Mouse (Mus musculus): ENCODE data around the gene Spaca6. TPM values are rescaled to one million over a fixed set of nuclear protein-coding genes. Genes with fewer than 3 reads are reported as not detected.

The Spaca6 gene
- polyA plus RNA-seq, 1 experiment: 56.7 TPM

DNA sequence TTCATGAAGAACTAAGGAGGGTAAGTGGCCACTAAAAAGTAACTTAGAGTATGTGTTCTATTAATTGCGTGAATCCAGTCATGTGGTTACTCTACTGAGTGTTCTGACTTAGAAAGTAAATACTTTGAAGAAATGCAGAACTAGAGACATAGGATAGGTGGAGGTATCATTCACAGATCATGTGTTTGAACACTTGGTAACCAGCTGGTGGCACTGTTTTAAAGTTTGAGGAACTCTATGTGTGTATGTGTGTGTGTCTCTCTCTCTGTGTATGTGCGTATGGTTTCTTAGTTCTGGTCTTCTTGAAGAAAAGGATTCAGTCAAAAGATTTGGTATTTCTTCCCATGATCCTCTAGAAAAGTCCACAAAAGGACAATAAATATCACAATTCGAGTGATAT lies 33.2 kb downstream of the Spaca6 start:
- 71% methylated on average over 3 of the region's 3 CpGs for WGBS

GRCm38 (mm10) chr17:17862360-17862759 lies 35.4 kb downstream of the Spaca6 start:
- TF ChIP-seq POLR2A (IDR thresholded peaks at IDR 0.05; ENCODE audit: borderline replicate concordance, extremely low read depth, low read depth, low read length): no peak
- no peak for TF ChIP-seq CTCF (IDR thresholded peaks at IDR 0.05; ENCODE audit: insufficient read depth, low read length)
- Histone ChIP-seq H3K4me1 (ENCODE audit: control insufficient read depth, insufficient read depth, low read length) (no peaks in the 10 kb centered on the region), H3K4me3 (replicated peaks; ENCODE audit: extremely low read depth, low read depth, low read length) (no peak overlapping the region)
- WGBS: 15% methylated on average over 1 of the region's 1 CpGs
- DNase-seq: no peak

More for the DNA sequence above, 33.2 kb downstream of the Spaca6 start:
- no peak for DNase-seq
- H3K4me3 ChIP-seq (replicated peaks; ENCODE audit: extremely low read depth, low read depth, low read length): no peak overlapping the region
- TF ChIP-seq POLR2A (IDR thresholded peaks at IDR 0.05; ENCODE audit: borderline replicate concordance, extremely low read depth, low read depth, low read length) (no peak), CTCF (IDR thresholded peaks at IDR 0.05; ENCODE audit: insufficient read depth, low read length) (no peak)
- no peaks in the 10 kb centered on the region for H3K4me1 ChIP-seq (ENCODE audit: control insufficient read depth, insufficient read depth, low read length)

GRCm38 (mm10) chr17:17865168-17865567 lies 38.2 kb downstream of the Spaca6 start:
- peaks cover 2% of the 10 kb centered on the region; the same call in 1 of the 2 replicates for H3K4me1 ChIP-seq (ENCODE audit: control insufficient read depth, insufficient read depth, low read length)
- DNase-seq: no peak
- WGBS: 54% methylated on average over 2 of the region's 2 CpGs
- TF ChIP-seq CTCF (IDR thresholded peaks at IDR 0.05; ENCODE audit: insufficient read depth, low read length) (no peak), POLR2A (IDR thresholded peaks at IDR 0.05; ENCODE audit: borderline replicate concordance, extremely low read depth, low read depth, low read length) (no peak)
- H3K4me3 ChIP-seq (replicated peaks; ENCODE audit: extremely low read depth, low read depth, low read length): no peak overlapping the region

DNA sequence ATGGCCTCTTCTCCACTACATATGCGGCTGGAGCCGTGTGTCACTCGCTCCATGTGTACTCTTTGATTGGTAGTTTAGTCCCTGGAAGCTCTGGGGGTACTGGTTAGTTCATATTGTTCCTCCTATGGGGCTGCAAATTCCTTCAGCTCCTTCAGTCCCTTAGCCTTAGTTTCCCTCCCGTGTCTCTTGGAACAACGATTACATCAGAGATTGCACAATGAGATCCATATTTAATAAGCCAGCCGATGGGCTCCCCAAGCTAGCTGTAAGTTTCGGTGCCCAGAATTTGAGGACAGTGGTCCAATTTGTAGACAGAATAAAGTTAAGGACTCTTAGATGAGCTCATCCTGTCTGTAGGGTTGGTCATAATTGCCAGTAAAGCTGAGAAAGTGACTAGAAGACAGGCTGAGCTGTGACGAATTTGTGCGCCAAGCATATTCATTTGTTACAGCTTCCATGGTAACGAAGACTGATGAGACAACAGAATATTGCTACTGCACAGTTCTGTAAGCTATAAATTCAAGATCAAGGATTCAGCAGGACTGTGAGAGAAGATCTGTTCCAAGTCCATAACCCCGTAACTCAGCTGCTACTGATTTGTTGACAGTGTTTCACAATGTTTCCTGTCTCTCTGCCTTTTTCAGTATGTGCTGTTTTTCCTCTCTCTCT lies 40.0 kb downstream of the Spaca6 start:
- Histone ChIP-seq H3K4me1 (ENCODE audit: control insufficient read depth, insufficient read depth, low read length) (peaks cover 2% of the 10 kb centered on the region; the same call in 1 of the 2 replicates), H3K4me3 (replicated peaks; ENCODE audit: extremely low read depth, low read depth, low read length) (no peak overlapping the region)
- DNase-seq: no peak
- TF ChIP-seq CTCF (IDR thresholded peaks at IDR 0.05; ENCODE audit: insufficient read depth, low read length) (no peak), POLR2A (IDR thresholded peaks at IDR 0.05; ENCODE audit: borderline replicate concordance, extremely low read depth, low read depth, low read length) (no peak)
- 69% methylated on average over 11 of the region's 11 CpGs for WGBS

GRCm38 (mm10) chr17:17870892-17871550 lies 44.1 kb downstream of the Spaca6 start:
- WGBS: 68% methylated on average over 2 of the region's 2 CpGs
- TF ChIP-seq CTCF (IDR thresholded peaks at IDR 0.05; ENCODE audit: insufficient read depth, low read length): no peak
- TF ChIP-seq POLR2A (IDR thresholded peaks at IDR 0.05; ENCODE audit: borderline replicate concordance, extremely low read depth, low read depth, low read length): no peak
- no peak for DNase-seq
- Histone ChIP-seq H3K4me3 (replicated peaks; ENCODE audit: extremely low read depth, low read depth, low read length) (no peak overlapping the region), H3K4me1 (ENCODE audit: control insufficient read depth, insufficient read depth, low read length) (peaks cover 2% of the 10 kb centered on the region; the same call in 1 of the 2 replicates)

DNA sequence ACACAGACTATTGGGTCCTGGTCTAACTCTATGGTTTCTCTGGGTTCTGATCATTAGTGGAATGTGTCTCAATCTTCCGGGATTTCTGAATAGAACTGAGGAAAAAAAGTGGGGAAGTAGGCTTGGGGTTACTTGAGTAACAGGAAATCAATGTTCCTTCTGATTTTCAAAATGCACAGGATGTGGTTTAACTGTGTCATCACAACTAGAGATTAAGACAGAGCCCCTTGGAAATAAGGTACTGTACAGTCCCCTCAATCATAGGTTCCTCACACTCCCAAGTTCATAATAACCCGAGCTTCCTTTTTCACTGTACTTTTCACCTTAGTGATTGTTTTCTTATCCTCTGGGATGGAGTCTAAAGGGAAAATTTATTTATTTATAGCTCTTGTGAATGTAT lies 44.7 kb downstream of the Spaca6 start:
- no peak for DNase-seq
- Histone ChIP-seq H3K4me1 (ENCODE audit: control insufficient read depth, insufficient read depth, low read length) (peaks cover 2% of the 10 kb centered on the region; the same call in 1 of the 2 replicates), H3K4me3 (replicated peaks; ENCODE audit: extremely low read depth, low read depth, low read length) (no peak overlapping the region)
- 60% methylated on average over 2 of the region's 2 CpGs for whole genome bisulfite sequencing
- TF ChIP-seq CTCF (IDR thresholded peaks at IDR 0.05; ENCODE audit: insufficient read depth, low read length) (no peak), POLR2A (IDR thresholded peaks at IDR 0.05; ENCODE audit: borderline replicate concordance, extremely low read depth, low read depth, low read length) (no peak)

DNA sequence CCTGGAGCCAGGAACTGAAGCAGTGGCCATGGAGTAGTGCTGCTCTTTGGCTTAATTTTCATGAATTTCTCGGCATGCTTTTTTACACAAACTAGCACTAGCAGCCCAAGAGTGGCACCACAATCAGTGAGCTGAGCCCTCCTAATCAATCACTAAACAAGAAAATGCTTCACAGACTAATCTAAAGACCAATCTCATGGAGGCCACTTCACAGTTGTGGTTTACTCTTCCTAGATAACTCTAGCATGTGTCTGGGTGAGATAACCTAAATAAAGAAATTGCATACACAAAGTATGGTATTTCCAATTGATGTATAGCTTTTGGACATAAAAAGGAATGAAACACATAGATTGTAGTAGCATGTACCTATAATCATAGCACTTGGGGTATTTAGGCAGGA lies 52.4 kb downstream of the Spaca6 start:
- DNase-seq: no peak
- WGBS: 67% methylated on average over 1 of the region's 1 CpGs
- H3K4me3 ChIP-seq (replicated peaks; ENCODE audit: extremely low read depth, low read depth, low read length): no peak overlapping the region
- H3K4me1 ChIP-seq (ENCODE audit: control insufficient read depth, insufficient read depth, low read length): no peaks in the 10 kb centered on the region
- TF ChIP-seq CTCF (IDR thresholded peaks at IDR 0.05; ENCODE audit: insufficient read depth, low read length) (no peak), POLR2A (IDR thresholded peaks at IDR 0.05; ENCODE audit: borderline replicate concordance, extremely low read depth, low read depth, low read length) (no peak)

DNA sequence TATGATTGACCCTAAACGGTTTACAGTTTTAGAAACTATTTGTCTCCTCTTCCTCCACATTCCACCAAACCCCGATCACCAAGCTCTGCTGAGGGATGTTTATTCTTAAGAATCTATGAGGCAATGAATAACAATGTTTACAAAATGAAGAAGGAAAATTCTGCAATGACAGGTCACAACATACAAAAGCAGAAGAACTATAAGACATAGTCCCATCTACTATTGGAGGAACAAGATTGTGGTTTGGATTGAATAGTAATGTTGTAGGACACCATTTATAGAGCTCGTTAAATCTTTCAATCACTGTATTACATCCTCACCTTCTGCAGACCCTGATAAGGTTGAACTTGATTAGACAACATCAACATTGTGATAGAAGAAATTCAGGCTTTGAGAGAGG lies 55.7 kb downstream of the Spaca6 start:
- H3K4me1 ChIP-seq (ENCODE audit: control insufficient read depth, insufficient read depth, low read length): no peaks in the 10 kb centered on the region
- TF ChIP-seq CTCF (IDR thresholded peaks at IDR 0.05; ENCODE audit: insufficient read depth, low read length) (no peak), POLR2A (IDR thresholded peaks at IDR 0.05; ENCODE audit: borderline replicate concordance, extremely low read depth, low read depth, low read length) (no peak)
- DNase-seq: no peak
- WGBS: 66% methylated on average over 3 of the region's 3 CpGs
- no peak overlapping the region for H3K4me3 ChIP-seq (replicated peaks; ENCODE audit: extremely low read depth, low read depth, low read length)

DNA sequence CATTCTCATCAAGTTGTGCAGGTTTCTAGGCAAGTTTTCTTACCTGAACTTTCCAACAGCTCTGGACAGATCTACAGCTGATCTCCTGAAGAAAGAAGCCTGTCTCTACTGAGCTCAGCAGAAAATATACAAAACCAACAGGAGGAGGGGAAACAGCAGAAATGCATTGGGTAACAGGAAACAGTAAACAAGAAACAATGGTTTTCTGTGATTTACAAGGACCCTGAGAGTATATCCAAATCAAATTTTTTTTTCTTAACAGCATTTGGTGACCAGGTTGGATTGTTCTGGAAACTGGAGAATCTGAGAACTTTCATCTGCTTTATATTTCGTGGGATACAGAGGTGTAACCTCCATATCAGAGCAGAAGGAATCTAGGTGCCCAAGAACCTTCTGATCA lies 56.9 kb downstream of the Spaca6 start, which contains the start of gene Fpr1:
Fpr1 (minus strand) TSS at position 101 of the 400 bp plus-strand sequence.
- no peak for TF ChIP-seq CTCF (IDR thresholded peaks at IDR 0.05; ENCODE audit: insufficient read depth, low read length)
- no peak for TF ChIP-seq POLR2A (IDR thresholded peaks at IDR 0.05; ENCODE audit: borderline replicate concordance, extremely low read depth, low read depth, low read length)
- no peak for DNase-seq
- Histone ChIP-seq H3K4me3 (replicated peaks; ENCODE audit: extremely low read depth, low read depth, low read length) (no peak within 1 kb of the TSS), H3K4me1 (ENCODE audit: control insufficient read depth, insufficient read depth, low read length) (no peaks in the 10 kb centered on the region)
- 55% methylated on average over 1 of the region's 1 CpGs for WGBS

Measured in lung, adult 2 months (tissue).